ENCODE assay signal across 21 mouse cellular contexts in genomic region chr16:3923966-3924365, GRCm38 (mm10). TPM values are rescaled to one million over a fixed set of nuclear protein-coding genes. Genes with fewer than 3 reads are reported as not detected.
DNase-seq lines count a peak whose midpoint lies in the region; ATAC-seq lines count a peak whose summit lies in the region.
"Had no signal": no experiment of that assay in that cellular context is flagged by ENCODE, and none has a peak within 500 bp of the region (broad histone marks: within the 10 kb centered on the region; RNA-seq: fewer than 3 reads in every experiment).

No protein-coding gene starts in this region.

- peak; percentile 35 for DNase-seq in forebrain, embryonic 11.5 days (ENCODE audit: low spot score)
- peak; percentile 92 for DNase-seq in 3T3-L1 (ENCODE audit: low read depth, low spot score)
- no peak for DNase-seq in kidney, adult 9 months
- DNase-seq in kidney, postnatal 4 days = no peak
- no peak for DNase-seq in midbrain, embryonic 14.5 days
- DNase-seq: adrenal gland, postnatal 36 days; B cell, adult 2 months; cerebellum, adult 9-10 months; right cerebral cortex, postnatal 14 days; thymus, postnatal 14 days had no signal

- 76% methylated on average over 4 of the region's 4 CpGs for WGBS in forebrain, embryonic 11.5 days
- 87% methylated on average over 4 of the region's 4 CpGs for WGBS in forebrain, embryonic 12.5 days
- WGBS in embryonic facial prominence, embryonic 13.5 days = 15% methylated on average over 4 of the region's 4 CpGs
- WGBS in limb, embryonic 12.5 days = 24% methylated on average over 4 of the region's 4 CpGs
- 96% methylated on average over 4 of the region's 4 CpGs for WGBS in midbrain, embryonic 14.5 days

- ATAC-seq in forebrain, embryonic 11.5 days (replicated peaks; ENCODE audit: low FRiP score) = no peak
- no peak for ATAC-seq in forebrain, embryonic 12.5 days (ENCODE audit: low FRiP score)
- ATAC-seq in embryonic facial prominence, embryonic 13.5 days (ENCODE audit: insufficient number of reproducible peaks, insufficient read depth, low FRiP score, low TSS enrichment, low read depth) = peak; percentile 86
- peak; percentile 73; the same call in 1 of the 2 replicates for ATAC-seq in limb, embryonic 12.5 days (ENCODE audit: insufficient number of reproducible peaks, insufficient read depth, low FRiP score, low TSS enrichment, low read depth)
- no peak for ATAC-seq in midbrain, embryonic 14.5 days (ENCODE audit: low FRiP score, low TSS enrichment)
- ATAC-seq: forebrain, embryonic 14.5 days; hindbrain, embryonic 16.5 days; intestine, postnatal 0 days had no signal

- no peak overlapping the region for H3K9ac ChIP-seq in forebrain, embryonic 11.5 days (ENCODE audit: low read length)
- no peak overlapping the region for H3K9ac ChIP-seq in forebrain, embryonic 12.5 days
- H3K9ac ChIP-seq in embryonic facial prominence, embryonic 13.5 days = no peak overlapping the region
- H3K9ac ChIP-seq in limb, embryonic 12.5 days (replicated peaks) = no peak overlapping the region
- no peak overlapping the region for H3K9ac ChIP-seq in midbrain, embryonic 14.5 days (replicated peaks; ENCODE audit: low read length)
- H3K9ac ChIP-seq: heart, embryonic 12.5 days; neural tube, embryonic 12.5 days had no signal

- H3K4me3 ChIP-seq in forebrain, embryonic 11.5 days (ENCODE audit: low read depth, low read length) = no peak overlapping the region
- H3K4me3 ChIP-seq in forebrain, embryonic 12.5 days (replicated peaks) = no peak overlapping the region
- H3K4me3 ChIP-seq in embryonic facial prominence, embryonic 13.5 days = no peak overlapping the region
- no peak overlapping the region for H3K4me3 ChIP-seq in limb, embryonic 12.5 days (replicated peaks)
- H3K4me3 ChIP-seq in midbrain, embryonic 14.5 days (replicated peaks; ENCODE audit: low read depth, low read length) = no peak overlapping the region
- H3K4me3 ChIP-seq: heart, embryonic 12.5 days; left cerebral cortex, adult 2 months; megakaryocyte, embryonic 14.5 days; neural tube, embryonic 12.5 days had no signal

- no peaks in the 10 kb centered on the region for H3K4me1 ChIP-seq in forebrain, embryonic 11.5 days (replicated peaks; ENCODE audit: control insufficient read depth, insufficient read depth, low read length)
- no peaks in the 10 kb centered on the region for H3K4me1 ChIP-seq in forebrain, embryonic 12.5 days
- H3K4me1 ChIP-seq in embryonic facial prominence, embryonic 13.5 days = peaks cover 17% of the 10 kb centered on the region
- H3K4me1 ChIP-seq in limb, embryonic 12.5 days (replicated peaks) = no peaks in the 10 kb centered on the region
- no peaks in the 10 kb centered on the region for H3K4me1 ChIP-seq in midbrain, embryonic 14.5 days (ENCODE audit: control insufficient read depth, insufficient read depth, low read length)
- H3K4me1 ChIP-seq: heart, embryonic 12.5 days; neural tube, embryonic 12.5 days had no signal

- H3K4me2 ChIP-seq in forebrain, embryonic 11.5 days (ENCODE audit: low read depth, low read length, severe bottlenecking) = no peak overlapping the region
- H3K4me2 ChIP-seq in forebrain, embryonic 12.5 days = no peak overlapping the region
- H3K4me2 ChIP-seq in embryonic facial prominence, embryonic 13.5 days = no peak overlapping the region
- no peak overlapping the region for H3K4me2 ChIP-seq in limb, embryonic 12.5 days
- H3K4me2 ChIP-seq in midbrain, embryonic 14.5 days (ENCODE audit: low read length) = no peak overlapping the region
- H3K4me2 ChIP-seq: heart, embryonic 12.5 days; neural tube, embryonic 12.5 days had no signal

- no peak overlapping the region for H3K27ac ChIP-seq in forebrain, embryonic 11.5 days (ENCODE audit: low read depth, low read length)
- no peak overlapping the region for H3K27ac ChIP-seq in forebrain, embryonic 12.5 days
- peak overlapping the region; percentile 92 for H3K27ac ChIP-seq in embryonic facial prominence, embryonic 13.5 days
- H3K27ac ChIP-seq in limb, embryonic 12.5 days = peak overlapping the region; percentile 79
- no peak overlapping the region for H3K27ac ChIP-seq in midbrain, embryonic 14.5 days (replicated peaks; ENCODE audit: low read depth, low read length)
- H3K27ac ChIP-seq: kidney, postnatal 0 days; left cerebral cortex, adult 2 months; neural tube, embryonic 12.5 days had no signal

- no peaks in the 10 kb centered on the region for H3K9me3 ChIP-seq in forebrain, embryonic 11.5 days (ENCODE audit: control insufficient read depth, low read length)
- no peaks in the 10 kb centered on the region for H3K9me3 ChIP-seq in forebrain, embryonic 12.5 days
- H3K9me3 ChIP-seq in embryonic facial prominence, embryonic 13.5 days = 0 out of 2 replicates have a peak, but pooled peaks cover 4% of the 10 kb centered on the region
- no peaks in the 10 kb centered on the region for H3K9me3 ChIP-seq in limb, embryonic 12.5 days
- no peaks in the 10 kb centered on the region for H3K9me3 ChIP-seq in midbrain, embryonic 14.5 days (ENCODE audit: control insufficient read depth, low read length)
- H3K9me3 ChIP-seq: heart, embryonic 12.5 days; neural tube, embryonic 12.5 days had no signal

- H3K27me3 ChIP-seq in forebrain, embryonic 11.5 days (ENCODE audit: control insufficient read depth, insufficient read depth, low read length) = no peaks in the 10 kb centered on the region
- H3K27me3 ChIP-seq in forebrain, embryonic 12.5 days = no peaks in the 10 kb centered on the region
- no peaks in the 10 kb centered on the region for H3K27me3 ChIP-seq in embryonic facial prominence, embryonic 13.5 days
- no peaks in the 10 kb centered on the region for H3K27me3 ChIP-seq in limb, embryonic 12.5 days
- H3K27me3 ChIP-seq in midbrain, embryonic 14.5 days (ENCODE audit: control insufficient read depth, insufficient read depth, low read length) = no peaks in the 10 kb centered on the region
- H3K27me3 ChIP-seq: heart, embryonic 12.5 days; megakaryocyte, embryonic 14.5 days; neural tube, embryonic 12.5 days had no signal

- no peaks in the 10 kb centered on the region for H3K36me3 ChIP-seq in forebrain, embryonic 11.5 days (ENCODE audit: control insufficient read depth, insufficient read depth, low read length)
- H3K36me3 ChIP-seq in forebrain, embryonic 12.5 days (replicated peaks) = peaks cover 73% of the 10 kb centered on the region
- peaks cover 72% of the 10 kb centered on the region for H3K36me3 ChIP-seq in embryonic facial prominence, embryonic 13.5 days
- peaks cover 68% of the 10 kb centered on the region for H3K36me3 ChIP-seq in limb, embryonic 12.5 days
- peaks cover 68% of the 10 kb centered on the region for H3K36me3 ChIP-seq in midbrain, embryonic 14.5 days (ENCODE audit: control insufficient read depth, insufficient read depth, low read length)

RNA-seq across cellular contexts. Expression of gene Cluap1, which starts 15.4 kb away (rescaled TPM):
- 23.6 and 24.7 TPM in 2 replicates for polyA plus RNA-seq in forebrain, embryonic 11.5 days (2014; fragmentation: Nextera tagmentation; extraction: Ambion mirVana)
- polyA plus RNA-seq in forebrain, embryonic 12.5 days (2016; fragmentation: Nextera tagmentation; extraction: Ambion mirVana) = 25.5 and 28.1 TPM in 2 replicates
- 39.7 and 41.9 TPM in 2 replicates for polyA plus RNA-seq in embryonic facial prominence, embryonic 13.5 days (2015; fragmentation: Nextera tagmentation; extraction: Ambion mirVana)
- 25.7 and 30.6 TPM in 2 replicates for polyA plus RNA-seq in limb, embryonic 12.5 days (2016; fragmentation: Nextera tagmentation; extraction: Ambion mirVana)
- 33.9 and 36.8 TPM in 2 replicates for polyA plus RNA-seq in midbrain, embryonic 14.5 days (2014; fragmentation: Nextera tagmentation; extraction: Ambion mirVana)

RNA-seq across cellular contexts. Expression of gene 1700037C18Rik, which starts 15.5 kb away (rescaled TPM):
- polyA plus RNA-seq in forebrain, embryonic 11.5 days (2014; fragmentation: Nextera tagmentation; extraction: Ambion mirVana) = 6.3 and 7.3 TPM in 2 replicates
- polyA plus RNA-seq in forebrain, embryonic 12.5 days (2016; fragmentation: Nextera tagmentation; extraction: Ambion mirVana) = 8.2 and 9.2 TPM in 2 replicates
- 6.0 and 8.3 TPM in 2 replicates for polyA plus RNA-seq in embryonic facial prominence, embryonic 13.5 days (2015; fragmentation: Nextera tagmentation; extraction: Ambion mirVana)
- polyA plus RNA-seq in limb, embryonic 12.5 days (2016; fragmentation: Nextera tagmentation; extraction: Ambion mirVana) = 8.7 and 9.3 TPM in 2 replicates
- polyA plus RNA-seq in midbrain, embryonic 14.5 days (2014; fragmentation: Nextera tagmentation; extraction: Ambion mirVana) = 9.1 and 11.2 TPM in 2 replicates

RNA-seq across cellular contexts. Expression of gene Gm20695, which starts 39.5 kb away (rescaled TPM):
- polyA plus RNA-seq in forebrain, embryonic 11.5 days (2014; fragmentation: Nextera tagmentation; extraction: Ambion mirVana) = 1.7 and 2.0 TPM in 2 replicates
- polyA plus RNA-seq in forebrain, embryonic 12.5 days (2016; fragmentation: Nextera tagmentation; extraction: Ambion mirVana) = 1.5 and 3.9 TPM in 2 replicates
- 2.1 TPM in 1 of 2 replicates, not detected in the other for polyA plus RNA-seq in embryonic facial prominence, embryonic 13.5 days (2015; fragmentation: Nextera tagmentation; extraction: Ambion mirVana)
- 0.93 and 2.4 TPM in 2 replicates for polyA plus RNA-seq in limb, embryonic 12.5 days (2016; fragmentation: Nextera tagmentation; extraction: Ambion mirVana)
- polyA plus RNA-seq in midbrain, embryonic 14.5 days (2014; fragmentation: Nextera tagmentation; extraction: Ambion mirVana) = 2.2 and 3.7 TPM in 2 replicates
- polyA plus RNA-seq: heart, embryonic 12.5 days had no signal

RNA-seq across cellular contexts. Expression of gene Zfp597, which starts 39.6 kb away (rescaled TPM):
- polyA plus RNA-seq in forebrain, embryonic 11.5 days (2014; fragmentation: Nextera tagmentation; extraction: Ambion mirVana) = 8.0 and 9.0 TPM in 2 replicates
- 9.7 and 12.9 TPM in 2 replicates for polyA plus RNA-seq in forebrain, embryonic 12.5 days (2016; fragmentation: Nextera tagmentation; extraction: Ambion mirVana)
- 5.7 and 6.0 TPM in 2 replicates for polyA plus RNA-seq in embryonic facial prominence, embryonic 13.5 days (2015; fragmentation: Nextera tagmentation; extraction: Ambion mirVana)
- polyA plus RNA-seq in limb, embryonic 12.5 days (2016; fragmentation: Nextera tagmentation; extraction: Ambion mirVana) = 5.6 and 7.5 TPM in 2 replicates
- 16.2 and 18.5 TPM in 2 replicates for polyA plus RNA-seq in midbrain, embryonic 14.5 days (2014; fragmentation: Nextera tagmentation; extraction: Ambion mirVana)

RNA-seq across cellular contexts. Expression of gene Naa60, which starts 51.8 kb away (rescaled TPM):
- polyA plus RNA-seq in forebrain, embryonic 11.5 days (2014; fragmentation: Nextera tagmentation; extraction: Ambion mirVana) = 64.8 and 74.1 TPM in 2 replicates
- polyA plus RNA-seq in forebrain, embryonic 12.5 days (2016; fragmentation: Nextera tagmentation; extraction: Ambion mirVana) = 60.6 and 65.2 TPM in 2 replicates
- polyA plus RNA-seq in embryonic facial prominence, embryonic 13.5 days (2015; fragmentation: Nextera tagmentation; extraction: Ambion mirVana) = 55.4 and 57.6 TPM in 2 replicates
- 51.5 and 55.5 TPM in 2 replicates for polyA plus RNA-seq in limb, embryonic 12.5 days (2016; fragmentation: Nextera tagmentation; extraction: Ambion mirVana)
- 100 and 102 TPM in 2 replicates for polyA plus RNA-seq in midbrain, embryonic 14.5 days (2014; fragmentation: Nextera tagmentation; extraction: Ambion mirVana)

Comparison
In these comparisons a context has a peak if more than half of its experiments do, and no peak if none do; other contexts are left out.
1. ATAC-seq: peak in embryonic facial prominence, embryonic 13.5 days (single experiment) and limb, embryonic 12.5 days (single experiment); none in forebrain, embryonic 11.5 days (single experiment), forebrain, embryonic 12.5 days (single experiment) and midbrain, embryonic 14.5 days (single experiment).
2. DNase-seq: peak in forebrain, embryonic 11.5 days (single experiment) and 3T3-L1 (single experiment); none in kidney, adult 9 months (single experiment), kidney, postnatal 4 days (0 of 2) and midbrain, embryonic 14.5 days (single experiment).
3. H3K27ac ChIP-seq: peak in embryonic facial prominence, embryonic 13.5 days (single experiment) and limb, embryonic 12.5 days (single experiment); none in forebrain, embryonic 11.5 days (single experiment), forebrain, embryonic 12.5 days (single experiment) and midbrain, embryonic 14.5 days (single experiment).